Mouse (Mus musculus): Measurements from ENCODE around the gene Gm20695. TPM values are rescaled to one million over a fixed set of nuclear protein-coding genes. Genes with fewer than 3 reads are reported as not detected.

The Gm20695 gene
- 3.7 and 5.2 TPM in 2 replicates for polyA plus RNA-seq (2015; fragmentation: Nextera tagmentation; extraction: Ambion mirVana)

DNA sequence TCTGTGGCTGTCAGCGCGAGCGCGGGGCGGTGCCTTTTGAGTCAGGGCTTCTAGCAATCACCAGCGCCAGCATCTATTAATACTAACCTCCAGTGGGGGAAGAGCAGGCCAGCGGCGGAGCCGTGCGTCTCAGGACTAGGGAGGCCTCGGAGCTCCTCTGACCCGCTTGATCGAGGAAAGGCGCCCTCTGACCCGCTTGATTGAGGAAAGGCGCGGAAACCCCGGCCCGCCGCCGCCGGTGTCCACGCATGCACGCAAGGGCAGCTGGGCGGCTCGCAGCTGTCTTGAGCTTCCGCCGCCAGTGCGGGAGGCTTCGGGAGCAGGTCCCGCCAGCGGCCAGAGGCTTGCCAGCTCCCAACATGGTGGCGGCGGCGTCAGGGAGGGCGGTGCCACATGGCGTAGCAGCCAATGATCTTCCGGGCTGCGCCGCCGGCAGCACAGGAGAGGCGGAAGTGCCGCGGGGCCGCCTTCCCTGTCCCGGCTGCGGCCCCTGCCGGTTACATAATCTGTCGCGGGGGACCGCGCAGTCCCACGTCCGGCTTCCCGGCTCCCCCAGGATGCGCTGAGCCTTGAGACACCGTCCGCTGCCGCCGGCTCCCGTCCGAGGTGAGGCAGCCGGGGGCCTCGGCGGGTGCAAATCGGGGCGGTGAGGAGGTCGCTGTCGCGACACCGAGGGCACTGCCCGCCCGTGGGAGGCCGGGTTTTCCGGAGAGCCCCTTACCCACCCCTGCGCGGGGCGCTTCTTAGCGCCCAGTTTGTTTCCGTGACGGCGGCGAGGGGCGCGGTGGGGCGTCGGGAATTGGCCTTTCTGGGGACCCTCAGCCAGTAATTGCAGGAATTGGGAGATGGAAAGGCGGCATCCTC, at the start of gene Gm20695, which contains the start of gene Zfp597:
Gm20695 (plus strand) TSS at position 448 of the 864 bp plus-strand sequence.
Zfp597 (minus strand) TSS at position 361 of the 864 bp plus-strand sequence.
- under 1% methylated on average over 69 of the region's 88 CpGs for WGBS
- no peaks in the 10 kb centered on the region for H3K9me3 ChIP-seq (ENCODE audit: low read length)

DNA sequence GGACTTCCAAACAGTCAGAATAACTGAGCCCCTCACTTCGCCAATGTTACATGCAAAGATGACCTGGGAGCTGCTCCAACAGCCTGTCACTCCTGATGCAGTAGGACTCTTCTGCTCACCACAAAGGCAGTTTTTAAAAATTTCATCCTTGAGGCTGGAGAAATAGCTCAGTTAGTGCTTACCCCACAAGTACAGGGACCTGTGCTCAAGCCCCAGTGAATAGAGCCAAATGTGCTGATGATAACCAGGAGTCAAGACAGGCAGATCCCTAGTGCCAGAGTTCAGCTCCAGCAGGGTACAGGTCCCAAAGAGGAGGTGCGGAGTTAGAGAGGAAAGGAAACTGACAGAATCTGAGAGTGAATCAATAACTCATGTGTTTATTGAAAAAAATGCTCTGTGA, 49.0 kb upstream of the Gm20695 start:
- WGBS, result 58% methylated on average over 2 of the region's 2 CpGs
- Histone ChIP-seq H3K27me3 (replicated peaks; ENCODE audit: insufficient read depth, low read length) (no peaks in the 10 kb centered on the region), H3K9ac (replicated peaks; ENCODE audit: low read depth) (no peak overlapping the region), H3K9me3 (ENCODE audit: low read length) (no peaks in the 10 kb centered on the region), H3K36me3 (ENCODE audit: insufficient read depth, low read length) (no peaks in the 10 kb centered on the region), H3K4me1 (ENCODE audit: insufficient read depth, low read depth, low read length) (no peaks in the 10 kb centered on the region), H3K4me2 (replicated peaks; ENCODE audit: low read depth, low read length) (no peak overlapping the region), H3K4me3 (ENCODE audit: low read depth, low read length) (no peak overlapping the region), H3K27ac (ENCODE audit: low read length) (no peak overlapping the region)
- TF ChIP-seq EP300 (IDR thresholded peaks at IDR 0.05) (no peak), CTCF (IDR thresholded peaks at IDR 0.05) (no peak)
- ATAC-seq (no peak), DNase-seq (ENCODE audit: low spot score) (no peak)

More for the DNA sequence above, at the start of gene Gm20695, which contains the start of gene Zfp597:
- peak; percentile 100 for ATAC-seq
- H3K27ac ChIP-seq (ENCODE audit: low read length), result peak within 1 kb of the TSS; percentile 85
- no peaks in the 10 kb centered on the region for H3K27me3 ChIP-seq (replicated peaks; ENCODE audit: insufficient read depth, low read length)
- peak; percentile 66 for TF ChIP-seq CTCF (IDR thresholded peaks at IDR 0.05)
- no peak for TF ChIP-seq EP300 (IDR thresholded peaks at IDR 0.05)
- H3K4me2 ChIP-seq (replicated peaks; ENCODE audit: low read depth, low read length), result peak within 1 kb of the TSS; percentile 89
- H3K36me3 ChIP-seq (ENCODE audit: insufficient read depth, low read length), result no peaks in the 10 kb centered on the region
- peak within 1 kb of the TSS; percentile 88 for H3K9ac ChIP-seq (replicated peaks; ENCODE audit: low read depth)
- H3K4me1 ChIP-seq (ENCODE audit: insufficient read depth, low read depth, low read length), result peaks cover 6% of the 10 kb centered on the region; the same call in 1 of the 2 replicates
- H3K4me3 ChIP-seq (ENCODE audit: low read depth, low read length), result peak within 1 kb of the TSS; percentile 93
- DNase-seq (ENCODE audit: low spot score), result peak; percentile 97

DNA sequence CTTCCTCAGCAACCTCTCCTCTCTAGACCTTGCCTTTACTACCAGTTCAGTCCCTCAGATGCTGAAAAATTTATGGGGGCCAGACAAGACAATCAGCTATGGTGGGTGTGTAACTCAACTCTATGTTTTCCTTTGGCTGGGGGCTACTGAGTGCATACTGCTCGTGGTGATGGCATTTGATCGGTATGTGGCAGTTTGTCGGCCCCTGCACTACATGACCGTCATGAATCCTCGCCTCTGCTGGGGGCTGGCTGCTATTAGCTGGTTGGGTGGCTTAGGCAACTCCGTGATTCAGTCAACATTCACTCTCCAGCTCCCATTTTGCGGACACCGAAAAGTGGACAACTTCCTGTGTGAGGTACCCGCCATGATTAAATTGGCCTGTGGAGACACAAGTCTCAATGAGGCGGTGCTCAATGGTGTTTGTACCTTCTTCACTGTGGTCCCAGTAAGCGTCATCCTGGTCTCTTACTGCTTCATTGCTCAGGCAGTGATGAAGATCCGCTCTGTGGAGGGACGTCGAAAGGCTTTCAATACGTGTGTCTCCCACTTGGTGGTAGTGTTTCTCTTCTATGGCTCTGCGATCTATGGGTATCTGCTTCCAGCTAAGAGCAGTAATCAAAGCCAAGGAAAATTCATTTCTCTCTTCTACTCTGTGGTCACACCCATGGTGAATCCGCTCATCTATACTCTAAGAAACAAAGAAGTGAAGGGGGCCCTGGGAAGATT, 45.1 kb upstream of the Gm20695 start:
- Histone ChIP-seq H3K27me3 (replicated peaks; ENCODE audit: insufficient read depth, low read length) (no peaks in the 10 kb centered on the region), H3K36me3 (ENCODE audit: insufficient read depth, low read length) (no peaks in the 10 kb centered on the region), H3K4me1 (ENCODE audit: insufficient read depth, low read depth, low read length) (no peaks in the 10 kb centered on the region), H3K4me3 (ENCODE audit: low read depth, low read length) (no peak overlapping the region), H3K9me3 (ENCODE audit: low read length) (no peaks in the 10 kb centered on the region), H3K27ac (ENCODE audit: low read length) (no peak overlapping the region), H3K4me2 (replicated peaks; ENCODE audit: low read depth, low read length) (no peak overlapping the region), H3K9ac (replicated peaks; ENCODE audit: low read depth) (no peak overlapping the region)
- peak; percentile 54 for DNase-seq (ENCODE audit: low spot score)
- 52% methylated on average over 17 of the region's 17 CpGs for WGBS
- no peak for TF ChIP-seq EP300 (IDR thresholded peaks at IDR 0.05)
- peak; percentile 76 for TF ChIP-seq CTCF (IDR thresholded peaks at IDR 0.05)
- ATAC-seq, result peak; percentile 52

DNA sequence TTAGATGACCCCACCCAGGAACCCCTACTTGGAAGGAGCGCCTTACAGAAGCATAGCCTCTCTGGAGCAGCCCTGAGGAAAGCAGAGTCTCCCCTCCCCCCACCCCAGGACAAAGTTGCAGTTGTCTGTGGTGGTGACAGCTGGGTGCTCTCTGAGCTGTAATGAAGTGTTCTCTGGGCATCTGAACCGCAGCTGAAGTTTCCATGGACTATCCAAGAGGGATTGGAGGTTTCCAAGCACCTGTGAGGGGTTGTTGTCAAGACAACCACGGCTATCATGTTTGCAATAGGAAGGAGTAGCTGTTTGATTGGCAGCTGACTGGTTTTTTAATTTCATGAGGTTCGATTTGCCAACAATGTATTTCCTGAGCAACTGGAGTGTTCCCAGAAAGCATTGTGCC, 41.5 kb upstream of the Gm20695 start:
- TF ChIP-seq EP300 (IDR thresholded peaks at IDR 0.05), result no peak
- no peak for TF ChIP-seq CTCF (IDR thresholded peaks at IDR 0.05)
- Histone ChIP-seq H3K27ac (ENCODE audit: low read length) (no peak overlapping the region), H3K4me3 (ENCODE audit: low read depth, low read length) (no peak overlapping the region), H3K27me3 (replicated peaks; ENCODE audit: insufficient read depth, low read length) (no peaks in the 10 kb centered on the region), H3K4me2 (replicated peaks; ENCODE audit: low read depth, low read length) (no peak overlapping the region), H3K9me3 (ENCODE audit: low read length) (no peaks in the 10 kb centered on the region), H3K4me1 (ENCODE audit: insufficient read depth, low read depth, low read length) (peaks cover 6% of the 10 kb centered on the region; the same call in 1 of the 2 replicates), H3K36me3 (ENCODE audit: insufficient read depth, low read length) (no peaks in the 10 kb centered on the region), H3K9ac (replicated peaks; ENCODE audit: low read depth) (no peak overlapping the region)
- ATAC-seq (no peak), DNase-seq (ENCODE audit: low spot score) (no peak)
- WGBS, result 22% methylated on average over 4 of the region's 4 CpGs

DNA sequence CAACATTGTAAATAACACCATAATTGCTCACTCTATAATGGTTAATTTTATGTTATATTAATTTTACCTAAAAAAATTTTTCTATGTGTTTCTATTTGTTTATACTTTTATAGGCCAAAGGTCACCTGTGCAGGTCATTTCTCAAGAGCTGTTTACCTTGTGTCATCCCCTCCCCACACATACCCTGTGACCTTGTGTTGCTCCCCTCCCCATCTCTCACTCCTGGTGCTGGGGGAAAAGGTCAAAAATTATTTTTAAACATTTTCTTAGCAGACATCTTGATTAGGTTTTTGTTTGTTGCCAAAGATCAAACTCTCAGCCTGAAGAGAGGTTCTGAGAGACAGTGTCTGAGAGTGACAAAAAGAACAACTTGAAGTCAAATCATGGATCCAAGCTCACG, 40.7 kb upstream of the Gm20695 start:
- H3K9me3 ChIP-seq (ENCODE audit: low read length), result no peaks in the 10 kb centered on the region
- TF ChIP-seq CTCF (IDR thresholded peaks at IDR 0.05) (no peak), EP300 (IDR thresholded peaks at IDR 0.05) (no peak)

More for the DNA sequence above, 40.7 kb upstream of the Gm20695 start:
- ATAC-seq, result no peak
- 64% methylated on average over 1 of the region's 1 CpGs for WGBS
- H3K4me3 ChIP-seq (ENCODE audit: low read depth, low read length), result no peak overlapping the region
- H3K27me3 ChIP-seq (replicated peaks; ENCODE audit: insufficient read depth, low read length), result no peaks in the 10 kb centered on the region
- peaks cover 6% of the 10 kb centered on the region; the same call in 1 of the 2 replicates for H3K4me1 ChIP-seq (ENCODE audit: insufficient read depth, low read depth, low read length)
- no peak overlapping the region for H3K9ac ChIP-seq (replicated peaks; ENCODE audit: low read depth)
- H3K27ac ChIP-seq (ENCODE audit: low read length), result no peak overlapping the region
- H3K4me2 ChIP-seq (replicated peaks; ENCODE audit: low read depth, low read length), result no peak overlapping the region
- no peak for DNase-seq (ENCODE audit: low spot score)
- H3K36me3 ChIP-seq (ENCODE audit: insufficient read depth, low read length), result no peaks in the 10 kb centered on the region
